Mouse (Mus musculus) embryonic facial prominence, embryonic 15.5 days (tissue): ENCODE data around the gene Fam171a1. TPM values are rescaled to one million over a fixed set of nuclear protein-coding genes. Genes with fewer than 3 reads are reported as not detected.

Experiments
- ATAC-seq: fragments of 200-750 bp; cut with Nextera tagmentation; 2 replicates; pipeline ENCODE4 v1.8.0; 2017; ENCODE audit warnings: low read depth, moderate TSS enrichment; ENCODE audit not compliant: insufficient number of reproducible peaks, low FRiP score, low TSS enrichment
- H3K27ac ChIP-seq: fragments of 300-500 bp; sonication (generic); replicated peaks from 2 replicates; pipeline ENCODE4 v1.5.1; 2015; ENCODE audit warnings: mild to moderate bottlenecking, inconsistent platforms
- H3K27me3 ChIP-seq: fragments of 300-500 bp; sonication (generic); 2 replicates; pipeline ENCODE4 v1.6.1; 2015; ENCODE audit warnings: inconsistent platforms
- H3K36me3 ChIP-seq: fragments of 300-500 bp; sonication (generic); 2 replicates; pipeline ENCODE4 v1.6.1; 2015; ENCODE audit warnings: mild to moderate bottlenecking, inconsistent platforms
- H3K4me1 ChIP-seq: fragments of 300-500 bp; sonication (generic); 2 replicates; pipeline ENCODE4 v1.6.1; 2015; ENCODE audit warnings: inconsistent platforms
- H3K4me2 ChIP-seq: fragments of 300-500 bp; sonication (generic); replicated peaks from 2 replicates; pipeline ENCODE4 v1.6.1; 2015; ENCODE audit warnings: mild to moderate bottlenecking, inconsistent platforms
- H3K4me3 ChIP-seq: fragments of 300-500 bp; sonication (generic); replicated peaks from 2 replicates; pipeline ENCODE4 v1.5.1; 2015; ENCODE audit warnings: mild to moderate bottlenecking, inconsistent platforms
- H3K9ac ChIP-seq: fragments of 300-500 bp; sonication (generic); 2 replicates; pipeline ENCODE4 v1.6.1; 2015; ENCODE audit warnings: inconsistent platforms
- H3K9me3 ChIP-seq: fragments of 300-500 bp; sonication (generic); replicated peaks from 2 replicates; pipeline ENCODE4 v1.6.1; 2016; ENCODE audit warnings: inconsistent platforms
- WGBS: fragments of 180-500 bp; shearing (Covaris S2); methylation state at CpG from one replicate; pipeline ENCODE4 v1.1.7; 2015; 5-methylcytosine and 5-hydroxymethylcytosine counted together
- polyA plus RNA-seq: library from polyadenylated mRNA; unstranded; fragments of >200 nt; fragmentation: Nextera tagmentation; extraction: Ambion mirVana; gene quantifications from 2 replicates; pipeline ENCODE4 v1.2.1, GENCODE M21; 2015

Gene Fam171a1
- polyA plus RNA-seq, 1 experiment from 2014 or later: 28.9 TPM

DNA sequence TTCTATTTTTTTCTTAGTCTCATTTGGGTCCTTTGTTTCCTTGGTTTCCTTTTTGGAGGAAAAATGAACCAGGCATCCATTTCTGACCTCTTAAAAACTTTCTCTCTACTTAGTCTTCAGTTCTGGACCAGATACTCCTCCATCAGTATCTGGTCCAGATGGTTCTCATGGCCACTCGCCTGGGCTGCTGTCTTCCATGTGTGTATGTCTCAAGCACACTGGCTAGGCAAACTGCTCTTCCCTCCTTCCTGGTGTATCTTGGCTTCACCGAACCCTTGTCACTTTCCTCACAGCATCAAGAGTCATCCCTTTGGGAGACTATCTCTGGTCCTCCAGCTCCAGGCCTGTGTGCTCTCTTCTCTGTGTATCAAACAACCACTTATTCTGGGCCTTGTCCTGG, 25.0 kb downstream of the Fam171a1 start:
- H3K36me3 ChIP-seq: no peaks in the 10 kb centered on the region
- H3K4me3 ChIP-seq: no peak overlapping the region
- H3K4me1 ChIP-seq: peaks cover 28% of the 10 kb centered on the region
- no peak for ATAC-seq
- no peaks in the 10 kb centered on the region for H3K9me3 ChIP-seq
- H3K27ac ChIP-seq: no peak overlapping the region
- H3K4me2 ChIP-seq: no peak overlapping the region
- no peak overlapping the region for H3K9ac ChIP-seq
- H3K27me3 ChIP-seq: no peaks in the 10 kb centered on the region
- 66% methylated on average over 2 of the region's 2 CpGs for WGBS

DNA sequence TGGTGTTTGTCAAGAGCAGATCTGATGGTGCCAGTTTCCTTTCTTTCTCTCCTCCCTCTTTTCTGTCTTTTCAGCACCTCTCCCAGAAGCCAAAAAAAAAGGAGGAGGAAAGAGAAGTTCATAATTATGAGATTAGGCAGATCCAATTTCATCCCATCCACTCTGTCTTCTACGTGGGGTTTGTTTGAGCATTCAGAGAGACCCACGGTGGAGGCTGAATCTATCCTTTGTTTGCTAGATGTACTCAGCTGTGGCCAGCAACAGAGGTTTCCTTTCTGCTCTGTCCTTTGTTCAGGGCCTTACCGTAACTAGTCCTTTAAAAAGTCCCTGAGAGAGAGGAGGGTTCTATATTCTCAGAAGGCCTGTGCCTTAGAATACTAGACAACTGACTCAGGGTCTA, 25.6 kb downstream of the Fam171a1 start:
- Histone ChIP-seq H3K4me1 (peaks cover 24% of the 10 kb centered on the region), H3K9ac (no peak overlapping the region), H3K36me3 (no peaks in the 10 kb centered on the region), H3K27ac (no peak overlapping the region), H3K4me2 (no peak overlapping the region), H3K4me3 (no peak overlapping the region), H3K9me3 (no peaks in the 10 kb centered on the region), H3K27me3 (no peaks in the 10 kb centered on the region)
- WGBS: 23% methylated on average over 3 of the region's 3 CpGs
- ATAC-seq: no peak

DNA sequence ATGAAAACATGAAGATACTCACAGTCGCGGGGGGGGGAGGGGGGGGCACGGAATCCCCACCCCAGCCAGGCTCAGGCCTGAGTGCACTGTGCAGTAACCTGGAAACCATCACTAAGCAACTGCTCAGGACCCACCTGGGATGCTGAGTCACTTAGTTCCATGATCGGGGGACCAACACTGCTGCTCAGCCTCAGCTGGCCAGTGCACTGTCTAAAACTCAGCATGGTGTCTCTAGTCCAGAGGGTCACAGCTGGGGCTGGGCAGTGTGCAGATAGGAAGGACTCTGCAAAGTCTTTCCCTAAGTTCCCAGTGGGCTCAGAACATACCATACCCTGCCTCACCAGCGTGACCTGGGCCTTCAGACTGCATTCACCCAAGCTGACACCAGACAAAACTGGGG, 26.6 kb downstream of the Fam171a1 start:
- Histone ChIP-seq H3K9me3 (no peaks in the 10 kb centered on the region), H3K36me3 (no peaks in the 10 kb centered on the region), H3K4me2 (no peak overlapping the region), H3K4me1 (peaks cover 15% of the 10 kb centered on the region), H3K4me3 (no peak overlapping the region), H3K27ac (no peak overlapping the region), H3K9ac (no peak overlapping the region), H3K27me3 (no peaks in the 10 kb centered on the region)
- WGBS: 62% methylated on average over 5 of the region's 5 CpGs
- ATAC-seq: no peak

DNA sequence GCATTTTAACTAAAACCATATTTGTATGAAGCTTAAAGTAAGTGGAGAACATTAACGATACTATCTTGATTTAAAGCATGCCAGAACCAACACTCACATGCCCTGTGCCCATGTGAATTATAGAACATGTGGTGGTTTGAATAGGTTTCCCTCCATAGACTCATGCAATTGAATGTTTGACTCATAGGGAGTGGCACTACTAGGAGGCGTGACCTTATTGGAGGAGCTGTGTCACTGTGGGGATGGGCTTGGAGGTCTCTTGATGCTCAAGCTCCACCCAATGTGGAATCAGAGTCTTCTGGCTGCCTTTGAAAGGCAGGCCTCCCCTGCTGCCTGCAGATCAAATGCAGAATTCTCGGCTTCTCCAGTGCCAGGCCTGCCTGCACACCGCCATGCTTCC, 27.8 kb downstream of the Fam171a1 start:
- WGBS: 81% methylated on average over 4 of the region's 4 CpGs
- Histone ChIP-seq H3K36me3 (0 out of 2 replicates have a peak, but pooled peaks cover 6% of the 10 kb centered on the region), H3K27me3 (no peaks in the 10 kb centered on the region), H3K4me3 (no peak overlapping the region), H3K4me2 (no peak overlapping the region), H3K9ac (no peak overlapping the region), H3K4me1 (peaks cover 14% of the 10 kb centered on the region; the same call in 1 of the 2 replicates), H3K27ac (no peak overlapping the region), H3K9me3 (no peaks in the 10 kb centered on the region)
- ATAC-seq: no peak

DNA sequence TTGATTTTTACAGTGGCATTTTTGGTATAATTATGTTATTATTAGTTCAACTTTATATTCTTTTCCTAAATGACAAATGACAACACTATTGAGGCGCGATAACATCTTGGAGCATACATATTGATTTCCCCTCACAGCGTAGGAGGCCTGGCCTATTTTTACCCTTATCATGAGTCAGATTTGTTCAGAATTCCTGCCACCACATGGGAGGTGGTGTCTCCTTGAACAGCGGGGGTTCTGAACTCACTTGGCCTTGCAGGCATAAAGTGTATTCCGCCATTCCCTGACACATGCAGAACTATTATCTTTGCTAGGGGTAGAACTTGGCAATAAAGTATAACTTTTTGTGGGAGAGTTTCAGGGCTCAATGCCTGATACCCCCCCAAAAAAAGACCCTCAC, 30.3 kb downstream of the Fam171a1 start:
- Histone ChIP-seq H3K27ac (no peak overlapping the region), H3K9ac (no peak overlapping the region), H3K36me3 (0 out of 2 replicates have a peak, but pooled peaks cover 6% of the 10 kb centered on the region), H3K4me1 (peaks cover 3% of the 10 kb centered on the region; the same call in 1 of the 2 replicates), H3K9me3 (no peaks in the 10 kb centered on the region), H3K4me3 (no peak overlapping the region), H3K4me2 (no peak overlapping the region), H3K27me3 (no peaks in the 10 kb centered on the region)
- 94% methylated on average over 5 of the region's 5 CpGs for WGBS
- no peak for ATAC-seq

DNA sequence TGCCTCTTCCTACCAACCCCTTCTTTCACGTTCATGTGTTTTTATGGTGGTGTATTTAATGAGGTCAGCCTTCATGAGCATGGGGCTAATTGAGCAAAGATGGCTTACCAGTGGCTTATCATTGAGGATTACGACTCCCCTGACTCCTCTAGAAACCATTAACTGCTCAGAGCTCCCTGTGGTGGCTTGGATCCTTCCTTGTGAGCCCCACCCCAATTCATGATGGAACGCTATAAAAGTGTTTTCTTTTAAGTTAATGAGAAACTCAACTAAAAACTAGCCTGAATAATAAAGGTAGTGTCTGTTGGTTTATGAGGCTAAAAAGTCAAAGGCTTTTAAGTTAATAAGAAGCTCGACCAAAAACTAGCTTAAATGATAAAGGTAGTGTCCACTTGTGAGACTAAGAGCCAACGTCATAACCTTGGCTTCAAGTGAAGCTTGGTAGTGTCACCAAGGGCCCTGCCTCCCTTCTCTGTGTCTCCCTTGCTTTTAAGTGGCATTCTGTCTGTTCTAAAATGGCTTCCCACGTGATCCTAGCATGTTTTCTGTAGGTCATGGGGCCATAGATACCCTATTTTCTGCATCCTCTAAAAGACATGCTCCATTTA, 33.6 kb downstream of the Fam171a1 start:
- 83% methylated on average over 6 of the region's 6 CpGs for WGBS
- Histone ChIP-seq H3K9me3 (no peaks in the 10 kb centered on the region), H3K36me3 (0 out of 2 replicates have a peak, but pooled peaks cover 6% of the 10 kb centered on the region), H3K4me2 (no peak overlapping the region), H3K4me3 (no peak overlapping the region), H3K9ac (no peak overlapping the region), H3K4me1 (0 out of 2 replicates have a peak, but pooled peaks cover 3% of the 10 kb centered on the region), H3K27me3 (no peaks in the 10 kb centered on the region), H3K27ac (no peak overlapping the region)
- no peak for ATAC-seq

DNA sequence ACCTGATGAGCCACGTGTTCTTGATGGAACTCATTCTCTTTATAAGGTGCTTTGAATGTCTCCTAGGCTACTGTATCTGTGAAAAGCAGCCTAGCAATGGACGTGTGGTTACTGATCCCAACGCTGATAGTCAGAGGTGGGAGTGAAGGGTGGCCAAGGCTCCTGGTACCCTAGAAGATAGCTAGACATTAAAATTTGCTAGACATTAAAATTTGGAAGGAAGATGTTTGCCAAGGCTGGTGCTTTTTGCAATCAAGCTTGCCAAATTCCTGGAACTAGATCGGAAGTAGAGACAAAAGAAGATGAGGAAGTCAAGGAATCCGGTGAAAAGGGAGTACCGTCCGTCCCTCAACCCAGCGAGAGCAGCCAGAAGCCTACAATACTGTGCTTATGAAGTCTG, 34.7 kb downstream of the Fam171a1 start:
- Histone ChIP-seq H3K36me3 (0 out of 2 replicates have a peak, but pooled peaks cover 6% of the 10 kb centered on the region), H3K27ac (no peak overlapping the region), H3K27me3 (no peaks in the 10 kb centered on the region), H3K9me3 (no peaks in the 10 kb centered on the region), H3K4me3 (no peak overlapping the region), H3K4me2 (no peak overlapping the region), H3K9ac (no peak overlapping the region), H3K4me1 (0 out of 2 replicates have a peak, but pooled peaks cover 9% of the 10 kb centered on the region)
- no peak for ATAC-seq
- WGBS: 90% methylated on average over 8 of the region's 8 CpGs

DNA sequence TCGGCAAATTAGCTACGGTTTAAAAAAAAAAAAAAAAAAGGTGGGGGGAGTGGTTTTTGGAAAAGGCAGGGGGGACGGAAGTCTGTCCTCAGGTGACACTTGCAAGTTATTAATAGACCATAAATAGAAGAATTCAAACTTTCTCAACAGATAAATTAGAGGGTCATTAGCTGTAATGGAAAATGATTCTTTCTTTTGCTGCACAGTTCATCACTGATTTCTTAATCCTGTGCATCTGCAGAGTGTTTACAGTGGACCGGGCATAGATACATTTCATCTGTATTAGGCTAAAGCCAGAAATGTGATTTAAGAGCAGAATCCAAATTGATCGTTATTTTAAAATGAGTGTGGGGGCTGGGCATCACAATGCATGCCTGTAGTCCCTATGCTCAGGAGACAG, 36.3 kb downstream of the Fam171a1 start:
- no peaks in the 10 kb centered on the region for H3K27me3 ChIP-seq
- H3K36me3 ChIP-seq: 0 out of 2 replicates have a peak, but pooled peaks cover 6% of the 10 kb centered on the region
- no peak overlapping the region for H3K4me3 ChIP-seq
- no peak for ATAC-seq
- peaks cover 15% of the 10 kb centered on the region for H3K4me1 ChIP-seq
- no peaks in the 10 kb centered on the region for H3K9me3 ChIP-seq
- WGBS: 55% methylated on average over 5 of the region's 5 CpGs
- no peak overlapping the region for H3K9ac ChIP-seq
- no peak overlapping the region for H3K27ac ChIP-seq
- H3K4me2 ChIP-seq: no peak overlapping the region

DNA sequence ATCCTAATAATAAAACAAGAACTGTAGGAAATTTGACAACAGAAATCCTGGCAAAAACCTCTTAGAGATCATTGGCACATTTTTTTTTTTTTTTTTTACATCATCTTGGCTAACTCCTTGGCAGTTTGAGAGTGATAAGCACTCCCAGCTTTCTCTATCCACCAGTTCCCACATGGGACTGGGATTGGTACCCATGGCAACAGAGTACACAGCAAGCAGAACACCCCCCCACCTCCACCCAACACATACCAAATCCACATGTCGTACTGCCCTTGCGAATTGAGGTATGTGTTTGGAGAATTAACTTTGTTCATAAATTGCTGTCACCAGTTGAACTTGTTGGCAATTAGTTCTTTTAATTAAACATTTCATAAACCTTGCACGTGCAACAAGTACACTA, 37.3 kb downstream of the Fam171a1 start:
- ATAC-seq: no peak
- Histone ChIP-seq H3K4me2 (no peak overlapping the region), H3K36me3 (0 out of 2 replicates have a peak, but pooled peaks cover under 1% of the 10 kb centered on the region), H3K9me3 (no peaks in the 10 kb centered on the region), H3K4me3 (no peak overlapping the region), H3K4me1 (peaks cover 18% of the 10 kb centered on the region), H3K27me3 (no peaks in the 10 kb centered on the region), H3K27ac (no peak overlapping the region), H3K9ac (no peak overlapping the region)
- 57% methylated on average over 3 of the region's 3 CpGs for WGBS

DNA sequence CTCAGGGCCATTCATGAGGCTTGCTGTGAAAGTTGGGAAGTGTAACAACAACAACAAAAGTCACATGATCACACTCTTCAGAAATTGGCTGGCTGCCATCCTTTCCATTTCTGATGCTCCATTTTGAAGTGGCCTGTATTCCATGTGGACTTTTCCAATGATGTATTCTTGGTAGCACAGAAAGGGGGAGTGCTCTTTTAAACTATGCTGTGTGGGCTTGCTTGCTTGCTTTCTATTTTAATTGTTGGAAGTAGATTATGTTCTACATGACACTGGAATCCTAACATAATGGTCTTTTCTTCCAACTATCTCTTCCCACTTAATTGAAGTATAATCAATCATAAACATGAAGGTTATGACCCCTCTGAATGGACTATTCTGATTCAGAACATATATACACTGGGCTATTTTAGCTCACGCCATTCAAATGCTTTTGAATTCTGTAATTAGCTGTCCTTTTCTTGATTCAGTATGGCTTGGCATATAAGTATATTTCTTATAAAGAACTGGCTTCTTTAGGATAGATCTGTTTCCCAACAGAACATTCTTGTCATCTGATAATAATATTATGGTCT, 40.2 kb downstream of the Fam171a1 start:
- Histone ChIP-seq H3K9ac (no peak overlapping the region), H3K4me3 (no peak overlapping the region), H3K9me3 (no peaks in the 10 kb centered on the region), H3K4me2 (no peak overlapping the region), H3K4me1 (peaks cover 31% of the 10 kb centered on the region), H3K27ac (no peak overlapping the region), H3K36me3 (no peaks in the 10 kb centered on the region), H3K27me3 (no peaks in the 10 kb centered on the region)
- ATAC-seq: no peak
- 81% methylated on average over 1 of the region's 1 CpGs for WGBS

DNA sequence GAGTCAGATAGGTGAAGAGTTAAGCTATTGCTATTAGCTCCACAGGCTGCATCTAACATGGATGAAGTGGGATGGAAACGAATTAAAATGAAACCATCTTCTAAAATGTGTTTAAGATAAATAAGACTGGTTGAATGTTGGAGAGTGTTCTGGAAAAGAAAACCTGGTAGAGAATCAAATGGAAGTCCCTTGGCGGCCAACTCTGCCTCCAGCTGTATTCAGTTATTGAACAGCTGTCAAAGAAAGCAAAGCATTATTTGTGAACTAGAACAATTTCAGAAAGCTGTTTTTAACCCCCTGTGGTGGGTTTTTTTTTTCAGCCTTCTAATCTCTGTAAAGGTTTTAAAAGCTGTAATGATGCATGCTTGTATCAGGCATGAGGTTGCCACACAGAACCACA, 41.0 kb downstream of the Fam171a1 start:
- Histone ChIP-seq H3K9me3 (no peaks in the 10 kb centered on the region), H3K27me3 (no peaks in the 10 kb centered on the region), H3K4me2 (no peak overlapping the region), H3K4me1 (peaks cover 33% of the 10 kb centered on the region), H3K27ac (peak overlapping the region; percentile 45; the same call in 1 of the 2 replicates), H3K9ac (no peak overlapping the region), H3K36me3 (no peaks in the 10 kb centered on the region), H3K4me3 (no peak overlapping the region)
- WGBS: 36% methylated on average over 2 of the region's 2 CpGs
- ATAC-seq: no peak

DNA sequence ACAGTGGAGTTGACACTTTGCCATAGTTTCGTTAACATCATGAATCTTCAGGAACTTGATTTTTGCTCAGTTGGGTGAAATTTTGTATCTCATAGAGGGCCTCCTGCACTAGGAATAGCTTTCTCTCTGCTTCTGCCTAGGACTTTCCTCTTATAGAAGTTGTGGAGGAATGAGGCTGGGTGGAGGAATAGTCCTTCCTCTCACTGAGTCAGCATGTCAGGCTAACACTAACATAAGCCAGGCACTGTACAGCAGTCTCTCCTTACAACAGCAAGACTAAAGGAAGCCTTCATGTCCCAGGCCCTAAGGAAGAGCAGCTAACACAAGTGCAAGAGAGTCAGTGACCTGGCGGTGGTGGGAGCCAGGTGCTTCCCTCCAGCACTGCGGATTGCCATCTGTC, 43.0 kb downstream of the Fam171a1 start:
- H3K4me2 ChIP-seq: no peak overlapping the region
- ATAC-seq: no peak
- no peak overlapping the region for H3K4me3 ChIP-seq
- H3K27ac ChIP-seq: no peak overlapping the region
- no peak overlapping the region for H3K9ac ChIP-seq
- peaks cover 34% of the 10 kb centered on the region for H3K4me1 ChIP-seq
- H3K36me3 ChIP-seq: no peaks in the 10 kb centered on the region
- H3K9me3 ChIP-seq: no peaks in the 10 kb centered on the region
- H3K27me3 ChIP-seq: no peaks in the 10 kb centered on the region
- 78% methylated on average over 3 of the region's 3 CpGs for WGBS
